Mouse (Mus musculus) hindbrain, embryonic 15.5 days (tissue): ENCODE results near the gene Flt1. TPM values are rescaled to one million over a fixed set of nuclear protein-coding genes. Genes with fewer than 3 reads are reported as not detected.

Source experiments
- ATAC-seq: fragments of 200-750 bp; cut with Nextera tagmentation; 2 replicates; pipeline ENCODE4 v1.8.0; 2017; ENCODE audit warnings: low read depth, moderate number of reproducible peaks, moderate TSS enrichment; ENCODE audit not compliant: low FRiP score
- H3K27ac ChIP-seq: fragments of 300-500 bp; sonication (generic); replicated peaks from 2 replicates; pipeline ENCODE4 v1.5.1; 2015; ENCODE audit warnings: mild to moderate bottlenecking, inconsistent platforms
- H3K27me3 ChIP-seq: fragments of 300-500 bp; sonication (generic); 2 replicates; pipeline ENCODE4 v1.6.1; 2015; ENCODE audit warnings: control low read depth, inconsistent platforms
- H3K36me3 ChIP-seq: fragments of 300-500 bp; sonication (generic); 2 replicates; pipeline ENCODE4 v1.6.1; 2015; ENCODE audit warnings: control low read depth, inconsistent platforms
- H3K4me1 ChIP-seq: fragments of 300-500 bp; sonication (generic); replicated peaks from 2 replicates; pipeline ENCODE4 v1.6.1; 2015; ENCODE audit warnings: control low read depth, inconsistent platforms
- H3K4me2 ChIP-seq: fragments of 300-500 bp; sonication (generic); 2 replicates; pipeline ENCODE4 v1.6.1; 2015; ENCODE audit warnings: moderate library complexity, mild to moderate bottlenecking, inconsistent platforms
- H3K4me3 ChIP-seq: fragments of 300-500 bp; sonication (generic); 2 replicates; pipeline ENCODE4 v1.5.1; 2015; ENCODE audit warnings: mild to moderate bottlenecking, inconsistent platforms
- H3K9ac ChIP-seq: fragments of 300-500 bp; sonication (generic); 2 replicates; pipeline ENCODE4 v1.6.1; 2015; ENCODE audit warnings: inconsistent platforms
- H3K9me3 ChIP-seq: fragments of 300-500 bp; sonication (generic); 2 replicates; pipeline ENCODE4 v1.6.1; 2016; ENCODE audit warnings: control low read depth, inconsistent platforms
- WGBS: fragments of 180-500 bp; shearing (Covaris S2); methylation state at CpG from one replicate; pipeline ENCODE4 v1.1.7; 2015; 5-methylcytosine and 5-hydroxymethylcytosine counted together
- polyA plus RNA-seq: library from polyadenylated mRNA; unstranded; fragments of >200 nt; fragmentation: Nextera tagmentation; extraction: Ambion mirVana; gene quantifications from 2 replicates; pipeline ENCODE4 v1.2.1, GENCODE M21; 2015

Gene Flt1
- polyA plus RNA-seq, 1 experiment from 2014 or later, result 16.0 TPM

- H3K4me2 ChIP-seq, result no peak overlapping the region
- H3K36me3 ChIP-seq, result no peaks in the 10 kb centered on the region
- no peaks in the 10 kb centered on the region for H3K27me3 ChIP-seq
- no peaks in the 10 kb centered on the region for H3K9me3 ChIP-seq
- ATAC-seq, result no peak
- WGBS, result 87% methylated on average over 12 of the region's 12 CpGs
- peaks cover 9% of the 10 kb centered on the region for H3K4me1 ChIP-seq
- H3K9ac ChIP-seq, result no peak overlapping the region
- H3K4me3 ChIP-seq, result no peak overlapping the region
- no peak overlapping the region for H3K27ac ChIP-seq
Measured at GRCm38 (mm10) chr5:147683707-147684323, 42.0 kb downstream of the Flt1 start.

DNA sequence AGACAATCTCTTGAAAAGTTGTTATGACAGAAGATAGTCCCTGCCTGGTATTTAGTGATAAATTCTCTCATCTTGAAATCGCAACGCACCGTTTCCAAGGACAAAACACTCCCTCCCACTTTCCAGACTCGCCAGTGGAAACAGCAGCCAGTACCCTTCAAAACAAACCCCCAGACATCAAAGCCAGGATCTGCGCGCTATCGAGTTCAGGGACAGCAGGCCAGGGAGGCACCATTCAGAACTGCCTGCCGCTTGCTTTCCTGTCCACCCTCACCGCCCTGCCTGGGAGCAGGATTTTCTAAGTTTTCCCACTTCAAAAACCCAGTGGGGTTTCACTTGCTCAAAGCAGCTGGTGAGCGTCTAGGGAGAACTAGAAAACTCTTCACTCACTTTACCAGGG lies 44.6 kb downstream of the Flt1 start:
- ATAC-seq, result 0 out of 2 replicates have a peak, but pooled peaks have one; percentile 38
- Histone ChIP-seq H3K4me2 (peak overlapping the region; percentile 1; the same call in 1 of the 2 replicates), H3K27ac (no peak overlapping the region), H3K27me3 (no peaks in the 10 kb centered on the region), H3K4me1 (peaks cover 9% of the 10 kb centered on the region), H3K9me3 (no peaks in the 10 kb centered on the region), H3K9ac (no peak overlapping the region), H3K36me3 (no peaks in the 10 kb centered on the region), H3K4me3 (no peak overlapping the region)
- 28% methylated on average over 10 of the region's 10 CpGs for WGBS

GRCm38 (mm10) chr5:147680711-147681110 lies 45.1 kb downstream of the Flt1 start:
- Histone ChIP-seq H3K9me3 (no peaks in the 10 kb centered on the region), H3K4me1 (peaks cover 9% of the 10 kb centered on the region), H3K4me2 (no peak overlapping the region), H3K36me3 (no peaks in the 10 kb centered on the region), H3K27me3 (no peaks in the 10 kb centered on the region), H3K4me3 (no peak overlapping the region), H3K9ac (no peak overlapping the region), H3K27ac (no peak overlapping the region)
- 0 out of 2 replicates have a peak, but pooled peaks have one; percentile 27 for ATAC-seq
- 56% methylated on average over 5 of the region's 5 CpGs for WGBS

DNA sequence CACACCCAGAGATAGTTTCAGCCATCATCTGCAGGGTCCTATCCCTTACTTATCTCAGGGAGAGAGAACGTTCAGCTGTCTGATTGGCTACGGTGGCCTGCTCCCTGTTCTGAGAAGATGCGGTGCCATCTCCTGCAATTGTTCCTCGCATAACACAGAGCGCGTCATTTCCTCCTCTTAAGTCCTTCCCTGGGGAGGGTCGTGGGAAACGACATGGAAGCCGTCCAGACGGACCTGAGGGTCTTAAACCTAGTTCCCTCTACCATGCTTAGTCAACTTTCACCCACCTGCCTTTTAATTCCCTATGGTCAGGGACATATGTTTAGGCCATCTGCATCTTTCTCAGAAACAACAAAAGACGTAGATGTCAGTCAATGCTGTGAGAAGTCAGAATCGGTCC lies 46.5 kb downstream of the Flt1 start:
- no peak overlapping the region for H3K27ac ChIP-seq
- peaks cover 7% of the 10 kb centered on the region for H3K4me1 ChIP-seq
- no peaks in the 10 kb centered on the region for H3K9me3 ChIP-seq
- 72% methylated on average over 12 of the region's 12 CpGs for WGBS
- no peak for ATAC-seq
- H3K27me3 ChIP-seq, result no peaks in the 10 kb centered on the region
- H3K36me3 ChIP-seq, result no peaks in the 10 kb centered on the region
- no peak overlapping the region for H3K4me2 ChIP-seq
- H3K9ac ChIP-seq, result no peak overlapping the region
- no peak overlapping the region for H3K4me3 ChIP-seq

DNA sequence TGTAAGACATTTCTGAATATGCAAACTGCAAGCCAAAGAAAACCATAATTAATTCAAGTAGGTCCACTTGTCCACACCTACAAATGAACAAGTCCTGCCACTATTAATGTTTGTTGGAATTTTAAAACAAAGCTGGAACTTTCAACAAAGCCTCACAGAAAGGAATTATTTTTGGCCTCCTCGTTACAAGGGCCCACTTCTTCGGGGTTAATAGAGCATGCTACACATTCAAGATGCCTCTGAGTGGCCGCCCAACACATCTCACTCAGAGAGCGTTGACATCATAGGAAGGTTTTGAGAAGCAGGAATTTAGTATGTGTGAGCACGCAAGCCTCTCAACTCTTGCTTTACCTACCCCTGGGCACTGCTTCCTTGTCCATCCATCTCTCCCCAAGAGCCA lies 50.0 kb downstream of the Flt1 start:
- Histone ChIP-seq H3K27ac (no peak overlapping the region), H3K27me3 (no peaks in the 10 kb centered on the region), H3K36me3 (no peaks in the 10 kb centered on the region), H3K9me3 (no peaks in the 10 kb centered on the region), H3K4me1 (no peaks in the 10 kb centered on the region; the same call in 1 of the 2 replicates), H3K4me3 (no peak overlapping the region), H3K4me2 (no peak overlapping the region), H3K9ac (no peak overlapping the region)
- no peak for ATAC-seq
- 71% methylated on average over 5 of the region's 5 CpGs for WGBS

GRCm38 (mm10) chr5:147671765-147672424 lies 53.9 kb downstream of the Flt1 start:
- no peaks in the 10 kb centered on the region for H3K4me1 ChIP-seq
- 75% methylated on average over 19 of the region's 19 CpGs for WGBS
- no peak for ATAC-seq
- no peaks in the 10 kb centered on the region for H3K36me3 ChIP-seq
- H3K9ac ChIP-seq, result no peak overlapping the region
- H3K4me2 ChIP-seq, result no peak overlapping the region
- H3K4me3 ChIP-seq, result no peak overlapping the region
- H3K27me3 ChIP-seq, result no peaks in the 10 kb centered on the region
- no peaks in the 10 kb centered on the region for H3K9me3 ChIP-seq
- no peak overlapping the region for H3K27ac ChIP-seq

DNA sequence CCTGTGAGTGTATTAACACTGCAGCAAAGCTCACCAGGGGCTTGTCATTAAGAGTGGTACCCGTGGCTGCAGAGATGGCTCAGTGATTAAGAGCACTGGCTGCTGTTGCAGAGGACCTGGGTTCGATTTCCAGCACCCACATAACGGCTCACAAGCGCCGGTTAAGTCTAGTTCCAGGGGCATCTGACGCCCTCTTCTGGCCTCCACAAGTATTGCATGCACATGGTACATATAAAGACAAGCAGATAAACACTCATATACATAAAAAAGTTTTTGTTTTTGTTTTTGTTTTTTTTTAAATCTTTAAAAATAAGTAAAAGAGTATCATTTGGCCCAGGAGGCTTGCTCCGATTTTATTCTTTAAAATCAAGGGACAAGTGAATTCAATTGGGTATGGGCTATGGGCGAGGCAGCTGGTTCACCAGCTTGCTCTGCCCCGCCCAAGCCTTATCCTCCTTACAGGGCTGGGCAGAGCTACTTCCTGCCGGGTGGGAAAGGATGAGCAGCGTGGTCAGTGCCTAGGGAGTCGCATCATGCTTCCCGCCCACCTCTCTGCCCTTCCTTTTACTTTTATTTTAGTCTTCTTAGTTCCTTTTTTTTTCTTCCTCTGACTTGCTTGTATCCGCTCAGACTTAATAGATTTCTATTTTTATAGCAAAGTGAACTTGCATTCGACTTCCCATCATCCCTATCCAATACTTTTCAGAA lies 57.0 kb downstream of the Flt1 start:
- H3K27ac ChIP-seq, result no peak overlapping the region
- H3K4me1 ChIP-seq, result no peaks in the 10 kb centered on the region
- H3K9me3 ChIP-seq, result no peaks in the 10 kb centered on the region
- no peak overlapping the region for H3K4me2 ChIP-seq
- H3K9ac ChIP-seq, result no peak overlapping the region
- no peaks in the 10 kb centered on the region for H3K36me3 ChIP-seq
- WGBS, result 90% methylated on average over 15 of the region's 15 CpGs
- ATAC-seq, result no peak
- H3K27me3 ChIP-seq, result no peaks in the 10 kb centered on the region
- H3K4me3 ChIP-seq, result no peak overlapping the region

- Histone ChIP-seq H3K9ac (no peak overlapping the region), H3K4me3 (no peak overlapping the region), H3K9me3 (no peaks in the 10 kb centered on the region), H3K4me2 (no peak overlapping the region), H3K4me1 (no peaks in the 10 kb centered on the region), H3K36me3 (no peaks in the 10 kb centered on the region), H3K27ac (no peak overlapping the region), H3K27me3 (no peaks in the 10 kb centered on the region)
- ATAC-seq, result no peak
- WGBS, result 81% methylated on average over 13 of the region's 13 CpGs
Measured at GRCm38 (mm10) chr5:147665946-147666345, 59.9 kb downstream of the Flt1 start.

DNA sequence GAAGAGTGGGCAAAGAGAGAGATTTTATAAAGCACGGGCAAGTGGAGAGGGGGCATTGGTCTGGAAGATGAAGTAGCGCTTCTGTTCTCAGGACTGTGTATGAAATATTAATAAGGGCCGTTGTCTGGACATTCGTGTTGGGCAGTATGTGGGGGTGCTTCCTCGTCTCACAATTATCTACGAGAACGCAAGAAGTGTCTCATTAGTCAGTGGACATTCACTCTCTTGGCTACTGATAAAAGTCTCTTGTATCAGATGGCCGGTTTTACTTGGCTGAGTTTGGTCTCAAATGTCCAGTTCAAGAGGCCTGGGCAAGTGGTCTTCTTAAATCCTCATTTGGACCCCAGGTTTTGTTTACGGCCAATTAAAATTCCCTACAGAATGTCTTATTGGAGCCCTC lies 60.4 kb downstream of the Flt1 start:
- no peak overlapping the region for H3K27ac ChIP-seq
- 90% methylated on average over 9 of the region's 9 CpGs for WGBS
- no peaks in the 10 kb centered on the region for H3K4me1 ChIP-seq
- no peaks in the 10 kb centered on the region for H3K36me3 ChIP-seq
- H3K9ac ChIP-seq, result no peak overlapping the region
- no peaks in the 10 kb centered on the region for H3K9me3 ChIP-seq
- no peaks in the 10 kb centered on the region for H3K27me3 ChIP-seq
- H3K4me3 ChIP-seq, result no peak overlapping the region
- H3K4me2 ChIP-seq, result no peak overlapping the region
- no peak for ATAC-seq

DNA sequence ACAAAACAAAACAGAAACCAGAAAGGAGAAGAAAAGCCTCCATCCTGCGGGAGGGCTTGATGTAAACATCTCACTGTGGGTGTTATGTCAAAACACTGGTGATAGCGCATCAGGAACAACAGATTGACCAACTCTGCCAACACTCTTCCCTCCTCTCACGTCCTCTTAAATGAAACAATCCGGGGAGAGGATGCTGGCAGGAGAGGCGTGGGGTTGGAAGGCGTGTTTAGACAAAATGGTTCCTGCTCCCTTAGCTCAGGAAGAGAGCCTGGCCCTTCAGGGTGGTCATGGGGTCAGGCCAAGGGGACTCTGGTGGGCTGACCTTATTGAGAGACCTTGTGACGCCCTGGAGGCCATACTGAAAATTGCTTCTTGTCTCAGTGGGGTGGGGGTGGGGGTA lies 65.9 kb downstream of the Flt1 start:
- no peak overlapping the region for H3K27ac ChIP-seq
- WGBS, result 82% methylated on average over 7 of the region's 7 CpGs
- no peaks in the 10 kb centered on the region for H3K27me3 ChIP-seq
- no peaks in the 10 kb centered on the region for H3K4me1 ChIP-seq
- no peak for ATAC-seq
- H3K4me3 ChIP-seq, result no peak overlapping the region
- H3K9ac ChIP-seq, result no peak overlapping the region
- H3K9me3 ChIP-seq, result no peaks in the 10 kb centered on the region
- H3K4me2 ChIP-seq, result no peak overlapping the region
- no peaks in the 10 kb centered on the region for H3K36me3 ChIP-seq

DNA sequence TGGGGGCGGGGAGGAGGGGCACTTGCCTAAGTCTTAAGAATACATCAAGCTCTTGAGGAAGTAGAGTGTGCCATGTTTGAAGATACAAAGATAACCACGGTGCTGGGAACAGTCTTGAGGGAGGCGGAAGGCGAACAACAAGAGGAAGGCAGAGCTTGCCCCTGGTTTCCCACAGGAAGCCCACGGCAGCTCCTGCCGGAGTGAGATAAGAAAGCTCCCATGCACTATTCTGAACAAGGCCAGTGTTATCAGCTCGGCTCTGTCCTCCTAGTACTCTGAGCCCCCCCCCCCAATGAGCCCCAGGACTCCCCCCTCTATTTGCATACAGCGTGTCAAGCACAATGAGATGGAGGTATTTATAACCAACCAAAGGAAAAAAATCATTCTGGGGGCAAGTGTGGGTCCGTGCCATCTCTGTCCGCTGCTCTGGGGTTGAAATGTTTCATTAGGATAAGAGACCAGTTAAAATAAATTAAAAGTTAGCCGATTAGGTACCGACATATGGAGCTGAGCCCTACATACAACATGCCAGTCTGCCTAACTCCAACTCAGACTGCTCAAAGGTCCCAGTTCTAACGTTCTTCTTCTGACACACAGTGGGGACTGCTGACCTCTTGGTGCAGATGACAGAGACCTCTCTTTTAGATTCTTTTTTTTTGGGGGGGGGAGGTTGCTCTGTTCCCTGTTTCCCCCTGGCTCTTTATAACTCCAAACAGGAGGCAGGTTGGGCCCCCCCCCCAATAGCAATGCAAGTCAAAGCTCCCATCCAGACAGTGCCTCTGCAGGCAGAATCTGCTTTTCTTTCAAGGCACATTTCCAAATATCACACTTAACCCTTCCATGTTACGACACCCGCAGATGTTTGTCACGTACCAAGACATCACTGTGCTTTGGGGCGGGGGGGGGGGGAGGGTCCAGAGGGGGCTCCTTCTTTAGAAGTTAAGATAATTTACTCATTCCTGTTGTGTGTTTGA lies 67.6 kb downstream of the Flt1 start:
- no peak overlapping the region for H3K27ac ChIP-seq
- H3K27me3 ChIP-seq, result no peaks in the 10 kb centered on the region
- H3K9ac ChIP-seq, result no peak overlapping the region
- WGBS, result 61% methylated on average over 17 of the region's 17 CpGs
- H3K4me2 ChIP-seq, result no peak overlapping the region
- H3K9me3 ChIP-seq, result no peaks in the 10 kb centered on the region
- H3K4me1 ChIP-seq, result no peaks in the 10 kb centered on the region
- ATAC-seq, result no peak
- H3K4me3 ChIP-seq, result no peak overlapping the region
- no peaks in the 10 kb centered on the region for H3K36me3 ChIP-seq
